Mouse (Mus musculus) NIH3T3 (cell line): ENCODE data around the gene Abcc5.

ENCODE experiments used
- DNase-seq: peaks from one replicate; pipeline ENCODE4 v3.0.0-alpha.2; 2012; ENCODE audit warnings: low read depth

Gene Abcc5

GRCm38 (mm10) chr16:20357837-20358236 lies 68.4 kb downstream of the Abcc5 start:
- DNase-seq = no peak

DNA sequence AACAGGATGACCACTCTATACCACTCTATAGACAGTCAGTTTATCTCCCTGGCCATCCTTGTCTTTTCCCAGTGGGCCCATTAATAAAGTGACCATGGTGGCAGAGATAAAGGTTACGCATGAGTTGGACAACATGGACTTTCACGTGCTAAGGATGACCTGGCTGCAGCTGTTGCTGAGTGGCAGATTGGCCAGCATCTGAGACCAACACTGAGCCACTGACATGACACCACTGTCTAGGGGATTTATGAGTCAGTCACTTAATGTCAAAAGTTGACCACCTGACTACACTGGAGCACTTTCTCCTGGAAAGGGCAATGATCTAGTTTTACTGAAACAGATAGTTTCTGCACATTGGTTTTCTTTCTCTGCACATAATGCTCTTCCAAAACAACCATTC lies 71.4 kb downstream of the Abcc5 start:
- DNase-seq = peak; percentile 9

GRCm38 (mm10) chr16:20354011-20354410 lies 72.2 kb downstream of the Abcc5 start:
- peak; percentile 79 for DNase-seq

DNA sequence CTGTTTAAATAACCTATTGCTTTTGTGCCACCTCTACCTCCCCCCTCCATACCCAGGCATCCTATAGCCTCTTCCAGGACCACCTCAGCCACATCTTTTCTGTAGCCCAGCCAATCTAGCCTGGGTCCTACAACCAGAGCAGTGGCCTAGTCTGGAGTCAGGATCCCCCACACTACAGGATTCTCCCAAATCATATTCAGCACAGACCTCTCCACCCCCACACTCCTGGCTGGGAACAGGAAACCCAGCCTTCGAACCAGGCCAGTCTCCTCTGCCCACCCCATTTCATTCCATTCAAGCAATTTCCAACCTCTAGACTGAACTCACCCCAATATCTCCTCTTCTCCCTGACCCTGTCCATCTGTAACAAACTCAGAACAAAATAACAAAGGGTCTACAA lies 80.7 kb downstream of the Abcc5 start:
- DNase-seq = no peak

GRCm38 (mm10) chr16:20338616-20339015 lies 87.6 kb downstream of the Abcc5 start:
- DNase-seq = no peak

- no peak for DNase-seq
These were observed 91.3 kb downstream of the Abcc5 start for GRCm38 (mm10) chr16:20334918-20335317.

GRCm38 (mm10) chr16:20328306-20328705 lies 97.9 kb downstream of the Abcc5 start:
- no peak for DNase-seq

DNA sequence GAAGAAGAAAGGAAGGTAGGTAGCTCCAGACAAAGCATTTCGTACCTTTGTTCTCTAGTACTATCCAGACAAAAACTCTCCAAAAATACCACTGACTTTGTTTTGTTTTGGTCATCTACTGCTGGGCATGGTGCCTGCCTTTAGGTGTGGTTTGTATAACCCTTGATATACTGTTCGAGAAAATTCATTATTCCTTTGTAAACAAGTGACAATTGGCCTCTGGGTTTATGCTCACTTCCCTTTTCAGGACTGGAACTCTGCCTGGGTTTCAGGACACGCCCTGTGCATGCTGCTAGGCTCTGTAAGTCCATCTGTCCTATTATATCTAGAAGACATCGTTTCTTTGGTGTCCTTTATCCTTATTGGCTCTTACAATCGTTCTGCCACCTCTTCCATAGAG lies 100.9 kb downstream of the Abcc5 start, which contains the start of gene Cyp2ab1:
Cyp2ab1 (minus strand) TSS at position 119 of the 400 bp plus-strand sequence.
- no peak for DNase-seq

DNA sequence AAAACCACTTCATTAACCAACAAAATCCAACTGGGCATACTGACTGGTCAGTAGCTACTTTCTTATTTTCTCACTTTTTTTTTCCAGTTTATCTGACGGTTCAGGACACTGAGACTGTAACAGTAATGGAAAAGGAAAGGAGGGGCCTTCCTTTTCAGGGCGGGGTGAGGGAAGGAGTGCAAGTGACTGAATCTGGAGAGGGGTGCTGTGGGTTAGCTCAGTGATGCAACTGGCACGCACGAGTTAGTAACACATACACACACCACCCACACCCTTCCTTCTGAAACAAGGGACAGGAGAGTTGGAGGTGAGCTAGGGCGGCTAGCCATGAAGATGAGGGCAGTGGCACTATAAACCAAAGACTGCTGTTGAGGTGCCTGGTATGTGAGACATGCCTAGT lies 102.3 kb downstream of the Abcc5 start:
- DNase-seq = no peak

DNA sequence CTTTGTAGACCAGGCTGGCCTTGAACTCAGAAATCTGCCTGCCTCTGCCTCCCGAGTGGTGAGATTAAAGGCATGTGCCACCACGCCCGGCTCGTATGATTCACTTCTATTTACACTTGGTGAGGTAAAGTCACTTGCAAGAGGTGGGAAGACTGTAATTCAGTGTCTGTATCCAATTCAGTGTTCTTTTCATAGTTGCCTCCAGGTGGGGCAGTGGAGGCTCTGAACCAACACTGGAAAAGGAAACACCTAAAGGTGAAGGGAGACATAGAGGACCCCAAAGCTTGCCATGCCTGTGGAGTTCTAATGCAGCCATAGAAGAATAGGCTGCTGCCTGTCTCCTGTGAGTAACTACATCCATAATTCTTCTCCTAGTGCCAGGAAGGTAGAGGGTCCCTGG lies 103.9 kb downstream of the Abcc5 start:
- no peak for DNase-seq

- DNase-seq = no peak
These were observed 109.4 kb downstream of the Abcc5 start for GRCm38 (mm10) chr16:20316770-20317169.

DNA sequence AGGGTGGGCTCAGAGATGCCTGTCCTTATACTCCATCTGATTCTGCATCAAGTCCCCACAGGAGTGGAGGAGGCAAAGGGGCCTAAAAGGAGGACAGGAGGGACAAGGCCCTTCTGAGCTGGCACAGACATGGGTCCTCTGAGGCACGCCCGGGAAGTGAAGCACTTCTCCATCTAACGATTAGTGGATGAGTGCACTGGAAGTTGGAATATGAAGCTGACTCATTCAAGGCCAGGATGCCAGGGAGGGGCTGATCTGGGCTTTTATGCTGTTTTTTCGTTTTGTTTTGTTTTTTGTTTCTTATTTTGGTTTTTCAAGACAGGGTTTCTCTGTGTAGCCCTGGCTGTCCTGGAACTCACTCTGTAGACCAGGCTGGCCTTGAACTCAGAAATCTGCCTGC lies 110.9 kb downstream of the Abcc5 start:
- DNase-seq = no peak

GRCm38 (mm10) chr16:20312272-20312671 lies 113.9 kb downstream of the Abcc5 start:
- no peak for DNase-seq

DNA sequence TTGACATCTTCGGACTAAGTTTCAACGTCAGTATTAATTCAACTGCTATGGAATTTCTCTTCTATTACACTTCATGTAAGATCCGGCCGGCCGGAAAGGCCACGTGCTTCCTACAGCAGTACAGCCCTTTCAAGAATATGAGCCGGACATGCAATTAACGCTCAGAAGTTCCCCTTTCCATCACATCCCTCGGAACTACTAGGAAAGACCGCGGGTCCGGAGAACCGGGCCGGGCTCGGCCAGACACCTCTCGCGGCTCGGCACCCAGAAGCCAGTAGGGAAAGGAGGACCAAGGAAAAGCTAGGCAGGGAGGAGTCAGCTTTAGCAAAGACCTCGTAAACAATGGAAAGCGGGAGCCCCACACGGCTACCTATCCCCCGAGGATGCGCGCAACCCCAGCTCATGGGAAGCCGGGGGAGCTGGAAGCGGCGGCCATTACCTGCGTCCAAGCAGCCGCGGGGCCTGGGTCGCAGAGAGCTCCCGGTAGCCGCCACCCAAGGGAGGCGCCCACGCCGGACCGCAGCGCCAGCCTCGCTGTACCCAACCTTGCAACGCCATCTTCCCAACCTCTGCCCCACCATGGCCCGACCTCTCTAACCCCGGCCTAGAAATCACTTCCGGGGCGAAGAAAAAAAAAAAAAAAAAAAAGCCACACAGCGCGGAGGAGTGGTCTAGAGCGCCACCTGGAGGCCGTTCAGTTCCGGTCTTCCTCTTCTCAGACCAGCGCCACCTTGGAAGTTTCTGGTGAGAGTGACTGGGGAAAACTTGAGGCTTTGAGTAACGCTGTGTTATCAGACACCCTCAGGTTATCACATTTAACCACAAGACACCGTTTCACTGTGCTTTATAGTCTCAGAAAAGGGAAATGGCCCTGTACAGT lies 124.2 kb downstream of the Abcc5 start, which contains the start of gene Parl:
Parl (minus strand) TSS at position 618 of the 880 bp plus-strand sequence.
- peak; percentile 95 for DNase-seq

- no peak for DNase-seq
These were observed 126.1 kb downstream of the Abcc5 start for GRCm38 (mm10) chr16:20300076-20300475.
